Mouse (Mus musculus) intestine, embryonic 15.5 days (tissue): Measurements from ENCODE around the gene Cstb. TPM values are rescaled to one million over a fixed set of nuclear protein-coding genes. Genes with fewer than 3 reads are reported as not detected.
A peak's percentile ranks its signal among the peaks of the same experiment; 100 is the strongest.

Source experiments
- ATAC-seq: fragments of 200-750 bp; cut with Nextera tagmentation; 2 replicates; pipeline ENCODE4 v1.8.0; 2017; ENCODE audit warnings: moderate TSS enrichment, moderate library complexity
- H3K27ac ChIP-seq: fragments of 300-500 bp; sonication (generic); 2 replicates; pipeline ENCODE4 v1.5.1; 2015; ENCODE audit warnings: mild to moderate bottlenecking, inconsistent platforms
- H3K27me3 ChIP-seq: fragments of 300-500 bp; sonication (generic); replicated peaks from 2 replicates; pipeline ENCODE4 v1.6.1; 2015; ENCODE audit warnings: inconsistent platforms
- H3K36me3 ChIP-seq: fragments of 300-500 bp; sonication (generic); 2 replicates; pipeline ENCODE4 v1.6.1; 2015; ENCODE audit warnings: inconsistent platforms
- H3K4me1 ChIP-seq: fragments of 300-500 bp; sonication (generic); replicated peaks from 2 replicates; pipeline ENCODE4 v1.6.1; 2015; ENCODE audit warnings: inconsistent platforms
- H3K4me2 ChIP-seq: fragments of 300-500 bp; sonication (generic); replicated peaks from 2 replicates; pipeline ENCODE4 v1.6.1; 2015; ENCODE audit warnings: mild to moderate bottlenecking, inconsistent platforms
- H3K4me3 ChIP-seq: fragments of 300-500 bp; sonication (generic); replicated peaks from 2 replicates; pipeline ENCODE4 v1.5.1; 2015; ENCODE audit warnings: inconsistent platforms
- H3K9ac ChIP-seq: fragments of 300-500 bp; sonication (generic); 2 replicates; pipeline ENCODE4 v1.6.1; 2015; ENCODE audit warnings: inconsistent platforms
- H3K9me3 ChIP-seq: fragments of 300-500 bp; sonication (generic); 2 replicates; pipeline ENCODE4 v1.6.1; 2016; ENCODE audit warnings: inconsistent platforms
- WGBS: fragments of 180-500 bp; shearing (Covaris S2); methylation state at CpG from one replicate; pipeline ENCODE4 v1.1.7; 2015; 5-methylcytosine and 5-hydroxymethylcytosine counted together
- polyA plus RNA-seq: library from polyadenylated mRNA; unstranded; fragments of >200 nt; fragmentation: Nextera tagmentation; extraction: Ambion mirVana; gene quantifications from 2 replicates; pipeline ENCODE4 v1.2.1, GENCODE M21; 2015

Cstb gene
- polyA plus RNA-seq, 1 experiment from 2014 or later = 290 TPM

- no peaks in the 10 kb centered on the region for H3K27me3 ChIP-seq
- peaks cover 9% of the 10 kb centered on the region; the same call in 1 of the 2 replicates for H3K4me1 ChIP-seq
- no peaks in the 10 kb centered on the region for H3K9me3 ChIP-seq
- ATAC-seq = no peak
- H3K9ac ChIP-seq = no peak overlapping the region
- no peak overlapping the region for H3K27ac ChIP-seq
- no peak overlapping the region for H3K4me2 ChIP-seq
- whole genome bisulfite sequencing = 85% methylated on average over 3 of the region's 3 CpGs
- no peak overlapping the region for H3K4me3 ChIP-seq
- H3K36me3 ChIP-seq = peaks cover 6% of the 10 kb centered on the region
Measured at GRCm38 (mm10) chr10:78422614-78423013, 2.9 kb upstream of the Cstb start.

DNA sequence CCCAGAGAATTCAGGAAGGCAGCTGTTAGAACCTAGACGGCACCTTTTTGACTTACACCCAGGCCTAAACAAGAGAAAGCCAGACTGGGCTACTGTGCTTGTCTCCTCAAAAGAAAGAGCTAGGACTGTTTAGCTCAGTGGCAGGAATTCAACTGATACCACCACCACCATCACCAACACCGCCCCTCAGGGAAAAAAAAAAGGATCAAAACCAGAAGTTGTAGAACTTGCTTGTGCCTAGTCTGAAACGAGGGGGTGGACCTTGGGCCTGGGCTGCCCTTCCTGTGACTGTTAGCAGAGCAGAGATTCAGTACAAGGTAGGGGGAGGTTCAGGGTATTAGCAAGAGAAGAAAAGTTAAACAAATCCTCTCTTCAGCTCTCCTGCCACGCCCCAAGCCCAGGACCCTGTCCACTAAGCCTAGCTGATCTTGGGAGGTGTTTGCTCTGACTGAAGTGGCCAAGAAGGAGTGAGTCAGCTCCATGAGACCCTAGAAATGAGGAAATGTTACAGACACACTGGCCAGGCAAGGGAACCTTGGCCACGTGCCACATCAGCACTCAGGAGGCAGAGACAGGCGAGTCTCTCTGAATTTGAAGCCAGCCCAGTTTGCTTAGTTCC is 757 bp downstream of the Cstb start:
- Histone ChIP-seq H3K4me3 (peak overlapping the region; percentile 64), H3K4me1 (peaks cover 9% of the 10 kb centered on the region; the same call in 1 of the 2 replicates), H3K9me3 (no peaks in the 10 kb centered on the region), H3K9ac (peak overlapping the region; percentile 74), H3K4me2 (peak overlapping the region; percentile 72), H3K27me3 (no peaks in the 10 kb centered on the region), H3K36me3 (peaks cover 21% of the 10 kb centered on the region), H3K27ac (peak overlapping the region; percentile 78)
- 33% methylated on average over 6 of the region's 6 CpGs for WGBS
- ATAC-seq = peak; percentile 34

GRCm38 (mm10) chr10:78428070-78428469 is 2.6 kb downstream of the Cstb start:
- peaks cover 9% of the 10 kb centered on the region; the same call in 1 of the 2 replicates for H3K4me1 ChIP-seq
- no peaks in the 10 kb centered on the region for H3K27me3 ChIP-seq
- no peak overlapping the region for H3K4me3 ChIP-seq
- H3K27ac ChIP-seq = no peak overlapping the region
- 93% methylated on average over 11 of the region's 11 CpGs for WGBS
- H3K4me2 ChIP-seq = no peak overlapping the region
- ATAC-seq = no peak
- no peaks in the 10 kb centered on the region for H3K9me3 ChIP-seq
- peaks cover 21% of the 10 kb centered on the region for H3K36me3 ChIP-seq
- H3K9ac ChIP-seq = no peak overlapping the region

DNA sequence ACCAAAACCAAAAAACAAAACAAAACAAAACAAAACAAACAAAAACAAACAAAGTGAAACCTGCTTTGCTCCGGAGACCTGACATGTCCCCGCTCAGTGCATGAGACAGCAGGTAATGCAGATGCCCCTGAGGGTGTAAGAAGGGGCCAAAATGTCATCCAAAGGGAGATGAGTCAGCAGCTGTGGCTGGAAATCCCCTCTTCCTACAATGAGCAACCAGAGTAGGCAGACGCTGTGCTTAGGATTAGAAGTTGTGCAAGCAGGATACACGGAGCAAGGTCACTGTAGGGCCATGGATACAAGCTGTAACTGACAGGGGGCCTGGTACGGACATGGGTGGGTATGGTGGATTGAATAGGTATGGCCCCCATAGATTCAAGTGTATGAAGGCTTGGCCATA is 3.7 kb downstream of the Cstb start:
- H3K27me3 ChIP-seq = no peaks in the 10 kb centered on the region
- 83% methylated on average over 5 of the region's 5 CpGs for WGBS
- no peak overlapping the region for H3K9ac ChIP-seq
- no peaks in the 10 kb centered on the region for H3K9me3 ChIP-seq
- peaks cover 9% of the 10 kb centered on the region; the same call in 1 of the 2 replicates for H3K4me1 ChIP-seq
- H3K27ac ChIP-seq = no peak overlapping the region
- no peak overlapping the region for H3K4me2 ChIP-seq
- H3K36me3 ChIP-seq = peaks cover 21% of the 10 kb centered on the region
- no peak for ATAC-seq
- H3K4me3 ChIP-seq = no peak overlapping the region

DNA sequence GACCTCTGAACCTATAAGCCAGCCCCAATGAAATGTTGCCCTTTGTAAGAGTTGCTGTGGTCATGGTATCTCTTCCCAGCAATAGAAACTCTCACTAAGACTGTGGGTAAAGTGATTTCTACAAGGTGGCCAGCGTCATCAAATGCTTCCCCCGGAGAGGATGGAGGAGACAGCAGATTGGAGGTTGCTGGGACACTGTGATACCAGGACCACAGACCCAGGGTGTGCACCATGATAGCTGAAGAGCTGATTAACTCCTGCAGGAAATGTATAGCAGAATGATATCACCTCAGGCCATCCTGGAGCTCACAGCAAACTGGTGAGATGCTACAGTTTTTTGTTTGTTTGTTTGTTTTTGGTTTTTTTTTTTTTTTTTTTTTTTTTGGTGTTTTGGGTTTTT is 4.3 kb downstream of the Cstb start:
- Histone ChIP-seq H3K4me1 (peaks cover 8% of the 10 kb centered on the region; the same call in 1 of the 2 replicates), H3K27me3 (no peaks in the 10 kb centered on the region), H3K9ac (no peak overlapping the region), H3K4me3 (no peak overlapping the region), H3K9me3 (no peaks in the 10 kb centered on the region), H3K27ac (no peak overlapping the region), H3K36me3 (peaks cover 21% of the 10 kb centered on the region), H3K4me2 (no peak overlapping the region)
- 90% methylated on average over 2 of the region's 2 CpGs for WGBS
- no peak for ATAC-seq

- Histone ChIP-seq H3K27ac (no peak overlapping the region), H3K9ac (no peak overlapping the region), H3K4me1 (no peaks in the 10 kb centered on the region), H3K27me3 (no peaks in the 10 kb centered on the region), H3K9me3 (no peaks in the 10 kb centered on the region), H3K4me3 (no peak overlapping the region), H3K36me3 (peaks cover 12% of the 10 kb centered on the region; the same call in 1 of the 2 replicates), H3K4me2 (no peak overlapping the region)
- whole genome bisulfite sequencing = 63% methylated on average over 3 of the region's 3 CpGs
- no peak for ATAC-seq
Measured at GRCm38 (mm10) chr10:78432853-78433252, 7.4 kb downstream of the Cstb start.

- Histone ChIP-seq H3K4me3 (no peak overlapping the region), H3K36me3 (no peaks in the 10 kb centered on the region), H3K27me3 (no peaks in the 10 kb centered on the region), H3K9me3 (no peaks in the 10 kb centered on the region), H3K27ac (no peak overlapping the region), H3K4me1 (no peaks in the 10 kb centered on the region), H3K9ac (no peak overlapping the region), H3K4me2 (no peak overlapping the region)
- peak; percentile 45; the same call in 1 of the 2 replicates for ATAC-seq
- 17% methylated on average over 5 of the region's 5 CpGs for WGBS
Measured at GRCm38 (mm10) chr10:78438094-78438493, 12.6 kb downstream of the Cstb start.

DNA sequence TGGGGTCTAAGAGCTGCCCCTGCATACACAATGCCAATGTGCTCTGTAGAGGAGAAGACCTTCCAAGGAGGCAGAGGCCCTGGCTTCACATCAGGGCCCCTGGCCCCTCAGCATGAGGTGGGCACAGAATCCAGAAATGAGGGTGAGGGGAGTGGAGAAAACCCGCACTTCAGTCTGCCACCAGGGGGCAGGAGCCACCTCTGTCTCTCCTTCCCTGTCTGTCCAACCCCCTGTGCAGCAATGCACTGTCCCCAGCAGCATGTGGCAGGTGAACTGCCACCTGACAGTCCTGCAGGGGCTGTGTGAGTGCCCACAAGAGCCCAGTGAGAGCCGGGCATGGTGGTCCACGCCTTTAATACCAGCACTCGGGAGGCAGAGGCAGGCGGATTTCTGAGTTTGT is 14.1 kb downstream of the Cstb start:
- no peak overlapping the region for H3K4me3 ChIP-seq
- WGBS = 61% methylated on average over 5 of the region's 5 CpGs

DNA sequence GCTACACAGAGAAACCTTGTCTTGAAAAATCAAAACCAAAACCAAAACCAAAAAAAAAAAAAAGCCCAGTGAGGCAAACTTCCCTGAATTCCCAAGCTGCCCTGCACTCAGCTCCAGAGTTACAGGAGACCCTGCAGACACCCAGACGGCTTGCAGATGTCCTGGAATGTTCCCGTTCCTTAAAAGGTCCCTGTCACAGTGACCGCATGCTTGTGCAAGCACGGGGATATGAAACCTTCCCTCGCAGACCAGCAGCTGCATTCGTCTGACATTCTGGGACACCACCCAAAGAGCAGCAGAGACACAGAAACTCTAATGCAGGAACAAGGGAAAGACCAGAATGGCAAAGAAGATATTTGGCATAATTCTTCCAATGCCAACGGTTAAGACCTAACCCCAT is 14.5 kb downstream of the Cstb start:
- Histone ChIP-seq H3K27ac (no peak overlapping the region), H3K4me3 (no peak overlapping the region), H3K9ac (no peak overlapping the region), H3K9me3 (no peaks in the 10 kb centered on the region), H3K36me3 (peaks cover 12% of the 10 kb centered on the region; the same call in 1 of the 2 replicates), H3K27me3 (no peaks in the 10 kb centered on the region), H3K4me2 (no peak overlapping the region), H3K4me1 (no peaks in the 10 kb centered on the region)
- 83% methylated on average over 7 of the region's 7 CpGs for WGBS
- ATAC-seq = no peak

More for the DNA sequence above, 14.1 kb downstream of the Cstb start:
- Histone ChIP-seq H3K4me2 (no peak overlapping the region), H3K36me3 (peaks cover 9% of the 10 kb centered on the region; the same call in 1 of the 2 replicates), H3K27me3 (no peaks in the 10 kb centered on the region), H3K9me3 (no peaks in the 10 kb centered on the region), H3K27ac (no peak overlapping the region), H3K4me1 (no peaks in the 10 kb centered on the region), H3K9ac (no peak overlapping the region)
- no peak for ATAC-seq

- H3K36me3 ChIP-seq = peaks cover 12% of the 10 kb centered on the region; the same call in 1 of the 2 replicates
- 60% methylated on average over 9 of the region's 9 CpGs for WGBS
- H3K27ac ChIP-seq = no peak overlapping the region
- no peaks in the 10 kb centered on the region for H3K9me3 ChIP-seq
- H3K4me2 ChIP-seq = no peak overlapping the region
- H3K27me3 ChIP-seq = no peaks in the 10 kb centered on the region
- H3K4me1 ChIP-seq = no peaks in the 10 kb centered on the region
- no peak for ATAC-seq
- H3K9ac ChIP-seq = no peak overlapping the region
- H3K4me3 ChIP-seq = no peak overlapping the region
Measured at GRCm38 (mm10) chr10:78440812-78441211, 15.3 kb downstream of the Cstb start.

GRCm38 (mm10) chr10:78441606-78442005 is 16.1 kb downstream of the Cstb start:
- WGBS = 80% methylated on average over 5 of the region's 5 CpGs
- no peak for ATAC-seq
- H3K4me1 ChIP-seq = no peaks in the 10 kb centered on the region

GRCm38 (mm10) chr10:78442292-78442691 is 16.8 kb downstream of the Cstb start:
- Histone ChIP-seq H3K27ac (no peak overlapping the region), H3K9ac (no peak overlapping the region), H3K27me3 (no peaks in the 10 kb centered on the region), H3K4me2 (no peak overlapping the region), H3K36me3 (peaks cover 18% of the 10 kb centered on the region), H3K4me3 (no peak overlapping the region), H3K4me1 (no peaks in the 10 kb centered on the region), H3K9me3 (no peaks in the 10 kb centered on the region)
- 87% methylated on average over 3 of the region's 3 CpGs for WGBS
- no peak for ATAC-seq

More at GRCm38 (mm10) chr10:78441606-78442005, 16.1 kb downstream of the Cstb start:
- Histone ChIP-seq H3K4me3 (no peak overlapping the region), H3K36me3 (peaks cover 16% of the 10 kb centered on the region), H3K4me2 (no peak overlapping the region), H3K9ac (no peak overlapping the region), H3K9me3 (no peaks in the 10 kb centered on the region), H3K27ac (no peak overlapping the region), H3K27me3 (no peaks in the 10 kb centered on the region)

- no peak for ATAC-seq
- Histone ChIP-seq H3K27ac (no peak overlapping the region), H3K9ac (no peak overlapping the region), H3K36me3 (peaks cover 20% of the 10 kb centered on the region), H3K4me3 (no peak overlapping the region), H3K9me3 (no peaks in the 10 kb centered on the region), H3K27me3 (no peaks in the 10 kb centered on the region), H3K4me1 (no peaks in the 10 kb centered on the region), H3K4me2 (no peak overlapping the region)
- 92% methylated on average over 3 of the region's 3 CpGs for WGBS
Measured at GRCm38 (mm10) chr10:78446195-78446594, 20.7 kb downstream of the Cstb start.
